Comparison of ENCODE assay signal across 8 mouse cellular contexts in the genomic region with DNA sequence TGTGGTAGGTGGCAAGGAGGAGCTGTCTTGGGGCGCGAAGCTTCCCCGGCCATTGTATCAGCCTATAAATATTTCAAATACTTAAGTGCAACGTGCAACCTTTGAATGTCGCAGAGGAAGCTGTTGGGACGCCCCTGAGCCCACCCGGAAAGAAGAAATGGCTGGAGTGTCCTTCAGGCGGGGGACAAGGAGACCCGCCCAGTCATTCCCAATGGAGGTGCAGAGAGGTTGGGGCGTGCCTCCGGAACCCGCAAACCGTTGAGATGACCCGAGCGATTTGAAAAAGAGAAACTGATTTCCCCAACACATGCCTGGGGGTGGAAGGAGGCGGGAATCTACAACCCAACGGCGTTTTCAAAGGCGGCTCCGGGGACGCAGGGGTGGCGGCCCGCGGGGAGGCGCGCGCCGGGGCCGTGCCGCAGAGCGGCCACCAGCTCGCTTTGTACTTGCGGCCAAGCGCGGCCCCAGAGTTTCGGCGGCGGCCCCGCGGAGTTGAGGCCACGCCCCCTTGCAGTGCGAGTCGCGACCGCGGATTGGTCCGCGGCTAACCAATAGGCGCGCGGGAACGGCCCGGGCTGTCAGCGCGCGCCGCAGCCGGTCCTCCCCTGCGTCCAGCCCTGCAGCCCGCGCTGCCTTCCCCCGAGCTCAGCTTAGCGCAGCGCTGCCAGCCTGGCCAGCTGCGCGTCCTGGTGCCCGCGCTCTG.
DNase-seq lines count a peak whose midpoint lies in the region; ATAC-seq and TF ChIP-seq lines count a peak whose summit lies in the region.

No protein-coding gene starts in this region.

- no peaks in the 10 kb centered on the region for H3K9me3 ChIP-seq in ES-E14 (ENCODE audit: control insufficient read depth, insufficient read depth, low read depth, low read length)
- H3K9me3 ChIP-seq in forebrain, embryonic 15.5 days: no peaks in the 10 kb centered on the region
- no peaks in the 10 kb centered on the region for H3K9me3 ChIP-seq in neural tube, embryonic 15.5 days (replicated peaks)

- peak overlapping the region; percentile 90 for H3K4me2 ChIP-seq in forebrain, embryonic 15.5 days (replicated peaks)
- peak overlapping the region; percentile 93 for H3K4me2 ChIP-seq in neural tube, embryonic 15.5 days

- H3K4me1 ChIP-seq in ES-E14 (ENCODE audit: control insufficient read depth in 2 of 2, insufficient read depth in 2 of 2, low read length in 2 of 2, poor library complexity in 1 of 2): peaks cover 0 to 6% of the 10 kb centered on the region in 2 experiments; a peak in 1 of 4 replicates
- peaks cover 49% of the 10 kb centered on the region for H3K4me1 ChIP-seq in forebrain, embryonic 15.5 days
- H3K4me1 ChIP-seq in lung, adult 2 months (ENCODE audit: control insufficient read depth, insufficient read depth, low read length): peaks cover 11% of the 10 kb centered on the region; the same call in 1 of the 2 replicates
- H3K4me1 ChIP-seq in neural tube, embryonic 15.5 days: peaks cover 52% of the 10 kb centered on the region

- no peaks in the 10 kb centered on the region for H3K36me3 ChIP-seq in ES-E14 (ENCODE audit: control insufficient read depth, insufficient read depth, low read length, poor library complexity, severe bottlenecking)
- no peaks in the 10 kb centered on the region for H3K36me3 ChIP-seq in forebrain, embryonic 15.5 days
- H3K36me3 ChIP-seq in neural tube, embryonic 15.5 days: no peaks in the 10 kb centered on the region

- H3K27ac ChIP-seq in ES-E14 (ENCODE audit: insufficient read depth, low read depth, low read length, poor library complexity, severe bottlenecking): no peak overlapping the region
- H3K27ac ChIP-seq in forebrain, embryonic 15.5 days (replicated peaks): peak overlapping the region; percentile 70
- H3K27ac ChIP-seq in neural tube, embryonic 15.5 days (replicated peaks): peak overlapping the region; percentile 89

- peak; percentile 97 for ATAC-seq in forebrain, embryonic 15.5 days (replicated peaks)
- ATAC-seq in neural tube, embryonic 15.5 days (ENCODE audit: low FRiP score): peak; percentile 94

- WGBS in forebrain, embryonic 15.5 days: under 1% methylated on average over 65 of the region's 68 CpGs
- WGBS in lung, adult 2 months: 1% methylated on average over 68 of the region's 68 CpGs
- under 1% methylated on average over 67 of the region's 68 CpGs for WGBS in neural tube, embryonic 15.5 days

- 0 out of 2 replicates have a peak, but pooled peaks have one; percentile 44 for TF ChIP-seq POLR2A in lung, adult 2 months (IDR thresholded peaks at IDR 0.05; ENCODE audit: borderline replicate concordance, extremely low read depth, low read depth, low read length)

- peak overlapping the region; percentile 68 to 82 for H3K4me3 ChIP-seq in ES-E14 (ENCODE audit: insufficient read depth in 1 of 2, low read depth in 1 of 2, low read length in 2 of 2, poor library complexity in 1 of 2, severe bottlenecking in 1 of 2)
- H3K4me3 ChIP-seq in forebrain, embryonic 15.5 days: peak overlapping the region; percentile 57
- peak overlapping the region; percentile 78 for H3K4me3 ChIP-seq in lung, adult 2 months (replicated peaks; ENCODE audit: extremely low read depth, low read depth, low read length)
- peak overlapping the region; percentile 57 for H3K4me3 ChIP-seq in neural tube, embryonic 15.5 days (replicated peaks)

- intact Hi-C loops in heart, postnatal 25 days (cut with DNase I): loop anchor here (2.0 to 5.0 kb wide), 2 partner anchors 33 to 98 kb away; no protein-coding TSS in a partner anchor

- peak overlapping the region; percentile 71 for H3K9ac ChIP-seq in ES-E14 (ENCODE audit: insufficient read depth, low read depth, low read length, poor library complexity, severe bottlenecking)
- H3K9ac ChIP-seq in forebrain, embryonic 15.5 days (replicated peaks): peak overlapping the region; percentile 65
- H3K9ac ChIP-seq in neural tube, embryonic 15.5 days (replicated peaks): peak overlapping the region; percentile 75

- no peak for TF ChIP-seq CTCF in lung, adult 2 months (IDR thresholded peaks at IDR 0.05; ENCODE audit: insufficient read depth, low read length)

- in situ Hi-C loops in ES-E14 (cut with MboI; ENCODE audit: low sequenced_read_pairs in 2 of 2, unreplicated experiment in 2 of 2): no loop called here

- H3K27me3 ChIP-seq in forebrain, embryonic 15.5 days: no peaks in the 10 kb centered on the region
- peaks cover 3% of the 10 kb centered on the region; the same call in 1 of the 2 replicates for H3K27me3 ChIP-seq in neural tube, embryonic 15.5 days (replicated peaks)

- peak; percentile 61 for DNase-seq in ES-E14 (ENCODE audit: low read depth, low spot score)
- DNase-seq in cerebellum, adult 11-12 months: peak; percentile 93
- peak; percentile 83 for DNase-seq in heart, postnatal 25 days (ENCODE audit: low spot score)
- peak; percentile 89 to 95 for DNase-seq in layer of hippocampus, adult 18-20 months (ENCODE audit: low spot score in 2 of 2)
- peak; percentile 85 for DNase-seq in lung, adult 2 months
- DNase-seq in testis, postnatal 10 days (ENCODE audit: low spot score): peak; percentile 97

TF ChIP-seq in ES-E14, 5 proteins besides CTCF, POLR2A, EP300 and RAD21:
- TF ChIP-seq CHD2 (IDR thresholded peaks at IDR 0.05; ENCODE audit: low read depth, low read length): no peak
- no peak for TF ChIP-seq ZNF384 (IDR thresholded peaks at IDR 0.05; ENCODE audit: low read depth, low read length)
- peak; percentile 53; the same call in 1 of the 2 replicates for TF ChIP-seq HCFC1 (IDR thresholded peaks at IDR 0.05; ENCODE audit: borderline replicate concordance, insufficient read depth, low read length)
